Mouse (Mus musculus) WW6 (cell line): Measurements from ENCODE around the gene Naa35.
A peak's percentile ranks its signal among the peaks of the same experiment; 100 is the strongest.

ENCODE experiments used
- DNase-seq: peaks from one replicate; pipeline ENCODE4 v3.0.0-alpha.2; 2013; ENCODE audit warnings: low read depth, low spot score

The Naa35 gene

DNA sequence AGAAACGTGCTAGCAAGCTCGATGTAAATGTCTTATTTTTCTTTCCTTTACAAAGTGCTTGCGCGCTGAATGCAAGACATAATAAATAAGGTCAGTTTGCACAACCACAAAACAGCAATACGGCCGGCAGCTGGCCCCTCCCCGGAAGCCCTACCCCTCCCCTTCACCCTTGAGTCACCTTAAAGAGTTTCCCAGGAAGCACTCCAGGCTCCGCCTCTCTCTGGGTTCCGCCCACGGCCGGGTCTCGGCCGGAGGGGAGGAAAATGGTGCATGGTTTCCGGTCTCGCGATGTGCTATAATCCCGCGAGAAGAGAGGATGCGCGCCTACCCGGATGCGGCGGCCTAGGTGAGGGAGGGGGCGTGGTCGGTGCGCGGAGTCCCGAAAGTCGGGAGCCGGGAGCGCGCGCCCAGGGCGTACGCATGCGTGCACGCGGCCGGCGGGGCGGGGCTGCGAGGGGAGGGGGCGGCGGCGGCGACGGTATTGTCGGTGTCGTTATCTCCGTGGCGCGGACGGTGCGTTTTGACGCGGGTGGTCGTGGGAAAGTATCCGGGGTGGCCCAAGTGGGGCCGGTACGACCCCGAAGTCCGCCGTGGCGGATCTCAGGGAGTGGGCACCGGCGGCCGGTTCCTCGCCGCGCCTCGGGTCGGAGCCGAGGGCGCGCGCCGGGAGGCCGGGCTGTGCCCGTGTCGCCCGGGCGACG is at the start of gene Naa35, which contains the start of gene Agtpbp1:
Gene Naa35 (plus strand): TSS at position 313 of the 701 bp plus-strand sequence.
Gene Agtpbp1 (minus strand): TSS at position 281 of the 701 bp plus-strand sequence.
- peak; percentile 96 for DNase-seq

GRCm38 (mm10) chr13:59535746-59536145 is 49.3 kb upstream of the Naa35 start:
- DNase-seq, result no peak

- DNase-seq, result no peak
Measured at GRCm38 (mm10) chr13:59536631-59537030, 48.4 kb upstream of the Naa35 start.

GRCm38 (mm10) chr13:59538661-59539060 is 46.4 kb upstream of the Naa35 start:
- no peak for DNase-seq

DNA sequence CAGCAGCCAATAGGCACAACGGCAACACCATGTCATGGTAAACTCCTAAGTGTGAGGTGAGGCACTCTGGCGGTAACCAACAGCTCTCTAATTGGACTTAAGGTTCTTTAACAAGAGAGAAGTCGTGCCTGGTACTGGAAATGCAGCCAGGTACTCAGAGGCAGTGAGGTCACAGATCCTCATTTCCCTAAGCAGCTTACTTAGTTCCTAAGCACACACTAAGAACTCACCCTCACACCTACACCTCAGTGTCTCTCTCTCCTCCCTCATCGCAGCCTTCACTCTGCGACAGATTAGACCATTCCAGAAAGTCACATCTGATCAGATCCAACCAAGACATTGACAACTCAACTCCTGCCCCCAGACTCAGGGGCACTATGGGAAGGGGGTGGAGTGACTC is 45.0 kb upstream of the Naa35 start:
- no peak for DNase-seq

DNA sequence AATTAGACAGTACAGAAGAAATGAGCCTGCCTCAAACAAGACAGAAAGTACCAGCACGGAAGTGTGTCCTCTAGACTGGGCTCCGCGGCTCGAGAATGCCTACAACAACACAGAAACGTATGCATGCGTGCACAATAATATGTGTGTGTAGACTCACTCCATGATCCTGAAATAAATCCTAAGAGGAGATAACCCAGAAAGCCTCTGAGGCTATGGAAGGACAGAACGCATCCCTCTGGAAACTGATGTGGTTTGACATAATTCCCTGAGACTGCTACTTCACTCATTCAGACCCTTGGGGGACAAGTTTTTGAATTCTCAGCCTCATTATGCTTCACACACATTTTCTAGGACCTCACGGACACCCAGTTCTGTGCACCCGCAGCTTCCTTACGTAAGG is 42.6 kb upstream of the Naa35 start:
- DNase-seq, result no peak

GRCm38 (mm10) chr13:59547091-59547490 is 38.0 kb upstream of the Naa35 start:
- no peak for DNase-seq

DNA sequence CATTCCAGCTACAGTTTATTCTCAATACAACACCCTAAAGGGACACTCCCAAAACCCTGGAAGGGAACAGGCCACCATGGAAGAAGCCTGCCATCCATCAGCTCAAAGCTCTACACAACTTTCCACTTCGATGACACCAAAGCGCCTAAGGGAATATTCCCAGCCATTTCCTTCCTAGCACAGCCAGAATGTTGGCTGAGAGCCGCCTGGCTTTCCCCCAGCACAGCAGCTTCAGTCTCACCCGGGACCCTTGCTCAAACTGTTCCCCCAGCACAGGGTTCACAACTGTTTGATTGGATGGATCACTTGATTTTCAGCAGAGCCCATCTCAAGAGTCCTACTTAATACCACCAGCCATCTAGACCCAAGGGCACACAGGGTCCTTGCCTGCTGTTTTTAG is 37.3 kb upstream of the Naa35 start:
- DNase-seq, result no peak

DNA sequence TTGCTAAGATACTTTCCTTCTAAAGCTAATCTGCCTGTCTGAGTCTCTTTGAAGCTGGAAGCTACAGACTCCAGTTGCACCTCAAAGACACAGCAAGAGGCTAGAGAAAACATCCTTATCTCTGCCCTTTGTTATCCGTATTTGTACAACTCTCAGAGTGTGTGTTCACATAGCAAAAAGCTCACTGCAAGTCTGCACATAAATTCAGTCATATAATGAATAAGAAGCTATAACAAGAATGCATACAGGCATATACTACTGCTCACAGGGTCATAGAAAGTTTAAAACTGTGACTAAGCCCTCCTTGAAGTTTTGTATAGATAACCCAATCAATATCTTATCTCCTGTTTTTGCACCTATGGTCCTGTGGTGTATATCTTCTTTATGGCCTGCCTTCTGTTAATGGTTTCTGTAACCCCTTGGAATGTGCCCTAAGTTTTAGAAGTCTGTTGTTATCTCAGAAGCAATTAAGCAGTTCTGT is 35.7 kb upstream of the Naa35 start:
- no peak for DNase-seq

- DNase-seq, result no peak
Measured at GRCm38 (mm10) chr13:59552286-59552685, 32.8 kb upstream of the Naa35 start.

DNA sequence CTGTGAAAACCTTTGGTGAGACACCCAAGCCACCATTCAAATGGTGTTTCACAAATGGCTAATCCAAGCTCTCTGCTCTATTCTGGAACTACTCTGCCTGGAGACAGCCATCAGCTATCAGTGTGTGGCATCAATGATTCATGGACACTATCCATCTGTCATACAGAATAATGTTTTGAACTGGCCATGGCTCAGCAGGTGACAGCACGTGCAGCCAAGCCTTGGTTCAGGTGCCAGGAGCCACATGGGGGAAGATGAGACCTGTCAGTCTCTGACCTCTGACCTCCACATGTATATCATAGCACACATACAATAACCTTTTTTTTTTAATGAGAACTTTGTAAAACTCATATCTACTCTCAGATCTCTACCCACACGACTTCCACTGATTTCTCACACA is 32.3 kb upstream of the Naa35 start:
- DNase-seq, result no peak

DNA sequence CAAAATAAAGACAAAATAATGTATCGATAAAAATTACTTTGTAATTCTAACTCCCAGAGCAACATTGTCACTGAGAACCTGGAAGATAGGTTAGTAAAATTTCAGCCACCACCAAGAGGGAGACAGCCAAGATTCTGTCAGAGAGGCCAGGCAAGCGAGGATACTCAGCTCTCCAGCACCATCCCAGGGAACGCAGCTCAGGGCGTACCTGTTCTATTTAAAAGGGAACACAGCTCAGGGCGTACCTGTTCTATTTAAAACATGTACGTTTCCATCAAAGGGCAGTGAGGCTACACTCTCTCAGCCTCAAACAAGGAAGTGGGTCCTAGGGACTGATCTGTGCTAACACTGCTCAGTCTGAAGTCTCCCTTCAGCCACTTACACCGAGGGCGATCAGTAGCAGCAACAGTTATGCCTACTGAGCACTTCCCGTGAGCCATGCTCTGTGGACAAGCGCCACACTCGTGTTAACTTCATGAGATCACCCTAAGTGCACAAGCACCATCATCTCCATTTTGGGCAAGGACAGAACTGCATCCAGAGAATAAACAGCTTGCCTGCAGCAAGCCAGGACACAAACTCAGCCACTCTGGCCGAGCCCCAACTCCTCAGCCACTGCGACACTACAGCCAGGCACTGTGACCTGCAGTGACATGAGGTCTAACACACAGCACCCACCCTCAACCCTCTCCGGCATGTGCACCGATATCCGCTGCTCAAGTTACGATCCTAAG is 30.1 kb upstream of the Naa35 start:
- DNase-seq, result no peak

DNA sequence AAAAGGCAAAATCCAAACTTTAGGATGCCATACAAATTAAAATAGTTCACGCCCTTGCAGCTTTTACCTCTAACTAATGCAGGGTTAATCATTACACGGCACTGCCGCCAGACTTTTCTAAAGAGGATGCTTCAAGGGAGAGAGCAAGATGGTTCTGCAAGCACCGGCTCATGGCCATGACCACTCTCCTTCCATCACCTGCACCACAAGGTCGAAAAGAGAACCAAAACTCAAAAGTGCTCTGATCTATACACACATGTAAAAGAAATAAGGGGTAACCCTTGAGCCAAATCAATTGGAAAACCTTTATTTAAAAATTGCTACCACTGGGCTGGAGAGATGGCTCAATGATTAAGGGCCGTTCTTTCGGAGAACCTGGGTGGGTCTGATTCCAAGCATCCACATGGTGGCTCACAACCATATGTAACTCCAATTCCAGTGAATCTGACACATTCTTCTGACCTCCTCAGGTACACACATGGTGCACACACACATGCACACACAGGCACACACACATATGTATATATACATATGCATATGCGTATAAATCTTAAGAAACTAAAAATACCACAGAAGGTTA is 29.4 kb upstream of the Naa35 start:
- DNase-seq, result no peak

GRCm38 (mm10) chr13:59556670-59557069 is 28.4 kb upstream of the Naa35 start:
- no peak for DNase-seq

GRCm38 (mm10) chr13:59557185-59557985 is 27.7 kb upstream of the Naa35 start:
- DNase-seq, result peak; percentile 33

DNA sequence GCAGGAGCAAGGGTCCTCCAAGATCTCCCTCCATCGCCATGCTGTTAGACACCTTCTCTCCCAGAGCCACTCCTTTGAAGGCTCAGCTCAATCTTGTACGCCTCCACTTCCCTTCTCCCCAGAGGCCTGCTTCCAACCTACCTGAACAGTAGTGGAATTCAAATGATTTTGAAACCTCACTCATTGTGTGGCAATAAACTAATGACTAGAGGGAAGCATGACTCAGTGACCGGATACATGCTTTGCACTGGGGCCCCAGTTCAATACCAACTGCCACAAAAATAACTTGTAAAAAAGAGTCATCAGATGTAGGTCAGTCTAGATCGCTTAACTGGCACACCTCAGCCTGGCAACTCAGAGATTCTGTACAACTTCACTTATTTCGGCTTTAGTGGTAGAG is 26.3 kb upstream of the Naa35 start:
- no peak for DNase-seq

- DNase-seq, result no peak
Measured at GRCm38 (mm10) chr13:59562471-59562870, 22.6 kb upstream of the Naa35 start.

DNA sequence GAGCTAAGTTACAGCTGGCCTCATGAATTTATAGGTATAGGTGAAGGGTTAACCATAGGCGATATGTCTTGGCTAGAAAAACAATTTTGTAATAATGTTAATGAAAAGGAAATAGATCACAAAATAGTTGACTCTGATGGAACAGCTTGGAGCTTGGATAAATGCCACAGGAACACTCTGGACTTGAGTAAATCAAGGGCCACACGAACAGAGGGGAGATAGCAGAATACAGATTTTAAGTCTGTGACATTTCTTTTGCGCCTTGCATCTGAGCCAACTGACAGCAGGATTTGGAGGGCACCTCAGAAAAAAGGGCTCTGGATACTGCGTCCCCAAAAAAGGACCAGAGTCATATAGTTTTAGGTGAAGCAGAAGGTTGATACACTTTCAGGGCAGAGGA is 20.6 kb upstream of the Naa35 start:
- DNase-seq, result no peak

DNA sequence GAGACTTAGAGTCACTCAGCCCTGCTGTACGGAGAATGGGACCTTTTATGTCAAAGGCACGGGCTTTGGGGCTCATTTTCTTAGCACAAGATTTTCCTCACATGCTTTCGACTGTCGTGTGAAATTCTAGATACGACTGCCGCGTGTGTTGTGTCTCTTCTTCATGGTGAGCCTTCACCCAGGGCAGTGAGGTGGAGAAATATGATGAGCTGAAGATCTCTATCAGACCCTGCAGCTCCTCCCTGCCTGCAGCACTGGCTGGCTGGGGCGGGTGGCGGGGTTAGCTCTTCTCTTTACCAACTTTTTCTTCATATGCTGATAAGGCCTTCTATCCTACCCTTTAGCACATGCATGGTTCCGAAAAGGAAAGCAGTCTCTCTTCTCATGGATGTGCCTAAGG is 20.1 kb upstream of the Naa35 start:
- DNase-seq, result no peak

DNA sequence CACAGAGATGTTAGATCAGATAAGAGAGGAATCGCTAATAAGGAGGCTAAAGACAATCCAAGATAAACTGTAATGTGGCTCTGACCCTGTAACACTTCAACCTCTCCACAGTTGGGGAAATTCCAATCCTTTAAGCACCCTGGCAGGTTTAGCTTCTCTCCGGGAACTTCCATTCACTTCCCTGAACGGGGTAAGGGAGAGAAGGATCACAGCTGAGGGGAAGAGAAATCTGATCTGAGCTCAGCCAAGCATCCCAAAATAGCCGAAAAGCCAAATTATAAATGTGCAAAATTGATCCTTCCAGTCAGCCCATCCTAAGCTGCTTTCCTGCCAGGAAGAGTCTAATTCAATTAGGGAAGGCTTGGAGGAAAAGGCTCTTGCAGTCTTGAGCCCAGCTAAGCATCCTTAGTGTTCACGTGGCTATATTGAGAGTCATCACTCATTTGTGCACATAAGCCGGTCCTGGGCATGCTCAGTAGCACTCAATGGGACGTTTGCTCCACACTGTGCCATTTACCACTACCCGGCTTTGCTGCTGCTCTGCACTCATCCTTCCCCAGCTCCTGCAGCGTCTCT is 19.0 kb upstream of the Naa35 start:
- DNase-seq, result no peak

DNA sequence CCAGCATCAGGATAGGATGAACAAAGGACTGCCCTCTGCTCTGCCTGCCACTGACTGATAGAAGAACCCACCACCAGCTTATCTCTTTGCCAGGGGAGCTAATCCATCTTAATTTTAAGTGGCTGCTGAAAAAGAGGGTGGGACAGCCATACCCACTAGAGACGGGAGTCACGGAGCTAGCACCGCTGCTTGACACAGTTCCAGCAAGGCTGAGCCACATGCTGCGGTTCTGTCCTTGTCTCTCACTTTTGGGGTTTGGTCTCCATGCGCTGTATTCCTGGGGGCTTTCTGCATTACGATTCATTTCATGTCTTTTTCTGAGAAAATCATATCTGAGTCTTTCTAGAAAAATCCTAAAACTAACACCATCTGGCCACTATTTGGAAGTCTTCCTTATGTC is 14.0 kb upstream of the Naa35 start:
- no peak for DNase-seq

DNA sequence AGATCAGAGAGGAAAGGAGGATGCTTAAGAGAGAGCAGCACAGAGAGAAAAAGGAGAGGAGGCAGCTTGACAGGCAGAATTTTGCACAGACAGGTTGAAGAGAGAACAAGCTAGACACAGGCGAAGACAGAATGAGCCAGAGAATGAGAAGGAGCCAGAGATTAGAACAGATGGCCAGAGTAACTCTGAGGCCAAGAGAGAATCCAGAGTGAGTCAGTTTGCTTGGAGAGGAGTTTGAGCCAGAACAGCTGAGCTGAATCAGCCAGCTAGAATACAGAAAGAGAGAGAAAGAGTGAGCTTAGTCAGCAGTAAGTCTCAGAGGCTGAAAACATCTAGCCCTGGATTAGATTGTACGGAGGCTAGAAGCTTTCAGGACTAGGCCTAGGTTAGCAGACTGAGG is 12.5 kb upstream of the Naa35 start:
- no peak for DNase-seq
